Mouse (Mus musculus): ENCODE results near the gene Agfg2.
"Not testable (repeated sequence)": the region's sequence is repeated elsewhere in the genome, so short reads cannot be mapped to it uniquely, and the experiment has no call there.

The Agfg2 gene

DNA sequence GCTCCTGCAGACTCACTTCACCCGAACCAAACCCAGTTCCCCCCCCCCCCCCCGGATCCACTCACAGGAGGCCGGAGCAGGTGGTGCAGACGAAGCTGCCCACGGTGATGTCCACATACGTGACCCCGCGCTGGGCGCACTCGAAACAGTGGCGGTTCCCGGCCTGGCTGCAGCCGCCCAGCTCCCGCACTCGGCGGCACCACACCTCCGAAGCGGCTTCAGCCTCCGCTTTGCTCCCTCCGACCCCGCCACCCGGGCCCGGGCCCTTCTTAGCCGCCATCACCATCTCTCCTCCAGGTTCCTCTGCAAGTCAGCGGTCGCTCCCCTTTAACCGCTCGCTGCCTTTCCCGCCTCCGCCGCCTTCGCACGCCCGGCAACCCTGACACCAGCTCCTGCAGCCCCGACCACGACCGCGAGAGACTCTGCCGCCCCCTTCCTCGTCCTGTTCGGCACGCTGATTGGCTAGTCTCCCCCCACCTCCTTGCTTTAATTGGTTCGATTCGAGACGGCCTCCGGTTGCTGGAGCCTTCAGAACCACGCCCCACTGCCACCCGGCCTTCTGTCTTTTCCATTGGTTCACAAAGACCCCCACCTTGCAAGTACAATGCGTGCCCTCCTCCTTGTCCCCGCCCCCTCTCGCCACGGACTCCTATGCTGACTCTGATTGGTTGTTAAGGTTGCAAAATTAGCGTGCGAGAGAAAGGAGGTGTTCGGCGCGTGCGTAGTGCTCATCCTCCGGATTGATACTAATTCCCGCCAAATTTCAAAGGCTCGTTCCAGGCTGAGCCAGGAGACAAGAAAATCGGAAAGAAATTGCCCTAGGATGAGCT, at the start of gene Agfg2:
TSS of gene Agfg2 (minus strand) at position 433 of the 830 bp plus-strand sequence.
- peak; percentile 99 for DNase-seq (ENCODE audit: low spot score)

DNA sequence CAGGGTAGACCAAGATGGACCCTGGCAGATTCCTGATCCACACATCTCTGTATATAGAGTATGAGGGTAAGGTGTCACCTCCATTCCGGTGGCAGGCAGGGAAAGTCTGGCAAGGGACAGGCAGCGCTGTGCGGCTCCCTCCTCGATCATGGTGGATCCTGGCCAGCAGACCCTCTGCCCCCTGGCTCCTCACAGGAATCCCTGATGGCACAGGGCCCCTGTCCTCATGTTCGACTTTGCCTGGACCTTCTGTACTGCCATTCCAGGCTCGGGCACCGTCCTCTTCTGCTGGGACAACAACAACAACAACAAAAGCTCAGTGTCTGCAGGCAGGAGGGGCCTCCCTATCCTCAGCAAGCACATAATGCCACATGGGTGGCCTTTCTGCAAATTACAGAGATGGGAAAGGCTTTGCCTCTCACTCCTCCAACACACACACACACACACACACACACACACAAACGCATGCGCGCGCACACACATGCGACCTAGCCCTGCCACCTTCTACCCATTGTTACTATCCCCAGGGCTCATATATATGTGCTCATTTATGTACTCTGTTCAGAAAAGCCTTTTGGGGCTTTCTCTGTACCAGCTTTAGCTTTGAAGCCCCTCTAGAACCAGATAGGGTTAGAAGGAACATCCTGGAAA, 49.2 kb upstream of the Agfg2 start:
- no peak for DNase-seq (ENCODE audit: low spot score)

DNA sequence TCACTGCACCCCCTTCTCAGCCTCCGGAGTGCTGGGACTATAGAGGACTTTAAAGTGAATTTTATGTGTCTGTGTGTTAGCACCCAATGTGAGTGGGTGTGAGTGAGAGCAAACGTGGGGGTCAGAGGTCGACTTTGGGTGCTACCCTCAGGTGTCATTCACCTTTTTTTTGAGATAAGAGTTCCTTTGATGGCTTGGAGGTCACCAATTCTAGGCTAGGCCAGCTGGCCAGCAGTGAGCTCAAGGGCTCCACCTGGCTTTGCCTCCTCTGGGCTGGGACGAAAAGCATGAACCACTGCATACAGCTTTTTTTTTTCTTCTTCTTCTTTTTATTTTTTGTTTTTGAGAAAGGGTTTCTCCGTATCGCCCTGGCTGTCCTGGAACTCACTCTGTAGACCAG, 42.2 kb upstream of the Agfg2 start:
- no peak for DNase-seq (ENCODE audit: low spot score)

DNA sequence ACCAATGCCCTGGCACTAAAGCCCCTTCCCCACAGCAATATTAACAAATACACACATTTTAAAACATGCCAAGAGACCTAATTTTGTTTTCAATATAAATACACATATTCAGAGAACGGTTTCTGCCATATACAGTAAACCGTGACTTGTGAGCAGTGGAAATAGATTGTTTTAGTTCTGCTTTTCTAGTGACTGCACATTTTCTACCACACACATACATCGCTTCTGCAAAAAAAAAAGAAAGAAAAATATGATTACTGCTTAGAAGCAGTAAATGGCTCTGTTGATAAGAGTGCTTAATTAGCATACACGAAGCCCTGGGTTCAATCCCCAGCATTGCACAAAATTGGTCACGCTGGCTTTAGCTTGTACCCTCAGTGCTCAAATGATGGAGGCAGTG, 39.3 kb upstream of the Agfg2 start:
- DNase-seq (ENCODE audit: low spot score): no peak

DNA sequence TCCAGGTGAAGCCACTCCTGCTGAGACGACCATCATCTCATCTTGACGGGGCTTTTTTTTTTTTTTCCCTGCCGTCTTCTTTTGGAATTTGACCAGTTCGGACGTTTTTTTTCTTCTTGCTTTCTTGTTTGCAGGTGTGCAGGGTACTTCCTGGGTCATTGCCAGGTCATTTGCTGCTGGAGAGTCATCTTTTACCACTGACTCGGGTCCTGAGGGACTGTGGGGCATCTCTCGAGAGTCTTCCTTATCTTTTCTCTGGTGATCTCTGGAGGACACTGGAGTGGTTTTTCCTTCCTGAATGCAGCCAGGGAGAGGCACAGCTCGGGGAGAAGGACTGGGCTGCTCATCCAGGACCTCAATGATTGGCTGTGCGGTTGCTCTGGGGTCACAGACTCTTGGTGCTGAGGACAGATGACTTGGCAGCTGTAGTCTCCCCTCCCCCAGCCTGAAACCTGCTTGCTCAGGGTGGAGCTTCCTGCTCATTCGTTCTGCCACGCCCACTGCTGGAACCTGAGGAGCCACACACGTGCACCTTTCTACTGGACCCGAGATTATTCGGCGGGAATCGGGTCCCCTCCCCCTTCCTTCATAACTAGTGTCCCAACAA, 36.1 kb upstream of the Agfg2 start:
- not testable (repeated sequence) for DNase-seq (ENCODE audit: low spot score)

DNA sequence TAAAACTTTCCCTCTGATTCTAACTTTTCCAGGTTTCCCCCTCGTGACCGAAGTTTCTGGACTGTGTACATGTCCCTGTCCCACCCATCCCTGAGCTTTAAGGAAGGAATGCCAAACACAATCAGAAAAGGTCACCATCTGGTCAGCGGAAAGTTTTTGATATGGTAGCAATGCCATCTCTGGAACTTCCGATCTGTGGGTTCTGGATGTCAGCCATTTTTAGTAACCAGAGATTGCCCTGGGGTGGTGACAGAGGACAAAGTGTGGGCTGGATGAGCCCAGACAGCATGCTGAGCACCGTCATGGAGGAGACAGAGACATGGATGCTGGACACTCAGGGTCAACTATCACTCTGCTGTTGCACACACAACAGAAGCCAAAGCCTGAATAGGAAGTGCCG, 34.6 kb upstream of the Agfg2 start:
- no peak for DNase-seq (ENCODE audit: low spot score)

DNA sequence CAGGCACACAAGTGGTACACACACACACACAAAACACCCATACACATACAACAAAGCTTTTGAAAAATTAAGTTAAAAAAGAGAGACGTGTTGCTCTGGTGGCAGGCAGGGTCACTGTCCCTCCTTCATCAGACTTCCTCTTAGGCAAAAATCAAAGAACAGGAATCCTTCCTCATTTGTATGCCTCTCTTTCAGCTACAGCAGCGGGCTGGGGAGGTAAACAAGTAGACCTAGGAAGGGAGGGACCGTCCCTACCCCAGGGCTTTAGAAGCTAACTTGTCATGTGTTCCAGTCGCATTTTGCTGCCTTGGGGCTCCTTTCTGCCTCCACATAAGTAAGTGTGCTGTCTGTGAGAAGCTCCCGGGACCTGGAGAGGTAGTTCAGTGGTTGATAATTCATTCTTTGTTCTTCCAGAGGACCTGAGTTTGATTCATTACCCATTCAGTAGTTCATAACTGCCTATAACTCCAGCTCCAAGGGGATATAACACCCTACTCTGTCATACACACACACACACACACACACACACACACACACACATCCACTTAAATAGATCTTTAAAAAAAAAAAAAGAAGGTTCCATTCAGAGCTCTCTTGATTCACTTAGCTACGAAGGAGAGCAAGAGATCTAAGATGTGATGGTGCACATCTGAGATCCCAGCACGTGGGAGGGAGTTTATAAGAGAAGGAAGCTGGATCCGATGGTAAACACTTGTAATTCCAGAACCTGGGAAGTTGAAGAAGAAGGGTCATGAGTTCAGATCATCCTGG, 33.7 kb upstream of the Agfg2 start:
- no peak for DNase-seq (ENCODE audit: low spot score)

DNA sequence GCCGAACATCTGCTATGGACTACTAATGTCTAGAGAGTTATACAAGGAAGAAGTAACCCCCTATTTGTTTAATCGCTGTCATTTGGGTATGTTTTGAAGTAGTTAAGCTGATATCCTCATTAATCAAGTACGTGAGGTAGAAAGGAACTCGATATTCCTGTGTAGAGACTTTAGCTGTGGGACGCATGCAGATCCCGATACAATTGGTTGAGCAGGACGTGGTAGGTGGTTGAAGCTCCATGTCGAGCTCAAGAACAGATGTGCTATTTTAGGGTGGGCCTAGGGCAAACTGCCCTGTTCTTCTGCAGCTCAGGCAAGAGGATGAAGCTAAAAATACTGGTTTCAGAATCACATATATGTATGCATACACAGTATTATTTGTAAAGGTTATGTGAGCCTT, 31.2 kb upstream of the Agfg2 start:
- DNase-seq (ENCODE audit: low spot score): no peak

DNA sequence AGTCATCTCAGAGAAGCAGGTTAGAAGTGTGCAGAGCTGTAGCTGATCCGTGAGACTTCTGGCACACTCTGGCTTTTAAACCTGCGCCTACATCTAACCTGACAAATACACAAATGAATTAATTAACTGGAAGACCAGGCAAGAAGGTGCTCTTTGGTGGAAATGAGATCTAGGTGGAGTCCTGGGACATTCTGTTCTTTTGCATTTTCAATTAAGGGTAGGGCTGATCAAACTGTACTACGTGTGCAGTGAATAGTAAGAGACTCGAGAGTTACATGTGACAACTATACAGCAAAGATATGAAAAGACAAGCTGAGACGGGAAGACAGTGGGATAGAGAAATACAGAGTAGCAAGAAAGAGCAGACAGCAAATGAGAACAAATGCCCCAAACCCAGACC, 28.9 kb upstream of the Agfg2 start:
- no peak for DNase-seq (ENCODE audit: low spot score)

DNA sequence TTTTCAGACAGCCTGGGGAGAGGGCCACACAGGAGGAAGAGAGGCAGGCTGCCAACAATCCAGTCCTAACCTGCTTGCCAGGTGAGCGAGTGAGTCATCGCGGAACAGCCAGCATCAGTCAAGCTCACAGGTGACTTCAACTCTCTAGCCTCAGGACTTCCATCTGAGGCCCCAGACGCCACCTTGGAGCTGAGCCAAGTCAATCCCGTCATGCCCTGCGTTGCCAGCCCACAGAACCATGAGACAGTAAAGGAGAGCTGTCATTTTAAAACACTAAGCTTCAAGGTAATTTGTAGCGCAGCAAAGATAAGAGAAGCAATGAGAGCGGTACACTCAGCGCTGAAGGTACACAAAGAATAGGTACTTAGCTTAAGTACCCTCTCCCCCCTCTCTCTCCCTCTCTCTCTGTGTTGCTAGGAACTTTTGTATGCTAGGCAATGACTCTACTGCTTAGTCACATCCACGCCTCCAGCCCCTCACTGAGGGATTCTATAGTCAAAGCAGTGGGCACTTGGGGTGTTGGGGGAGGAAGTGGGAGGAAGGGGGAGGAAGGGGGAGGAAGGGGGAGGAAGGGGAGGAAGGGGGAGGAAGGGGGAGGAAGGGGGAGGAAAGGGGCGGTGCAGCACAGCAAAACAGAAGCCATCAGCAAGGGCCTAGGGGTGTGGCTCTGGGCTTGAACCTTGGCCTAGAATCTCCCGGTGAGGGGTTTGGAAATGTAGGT, 22.5 kb upstream of the Agfg2 start:
- DNase-seq (ENCODE audit: low spot score): no peak

DNA sequence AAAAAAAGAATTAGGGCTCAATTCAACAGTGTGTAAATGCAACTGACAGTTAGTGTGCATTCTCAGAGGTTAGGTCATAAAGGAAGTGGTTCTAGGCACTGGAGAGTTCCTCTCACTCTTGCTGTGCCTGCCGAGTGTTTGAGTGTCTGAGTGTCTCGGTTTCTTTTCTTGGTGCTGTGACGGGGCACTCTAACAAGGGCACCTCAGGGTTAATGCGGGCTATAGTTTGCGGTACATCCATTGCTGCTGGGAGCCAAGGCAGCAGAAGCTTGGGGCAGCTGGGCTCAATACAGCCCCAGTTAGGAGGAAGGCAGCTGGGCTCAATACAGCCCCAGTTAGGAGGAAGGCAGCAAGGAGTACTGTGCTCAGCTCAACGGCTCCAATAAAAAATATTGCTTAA, 20.7 kb upstream of the Agfg2 start:
- no peak for DNase-seq (ENCODE audit: low spot score)

DNA sequence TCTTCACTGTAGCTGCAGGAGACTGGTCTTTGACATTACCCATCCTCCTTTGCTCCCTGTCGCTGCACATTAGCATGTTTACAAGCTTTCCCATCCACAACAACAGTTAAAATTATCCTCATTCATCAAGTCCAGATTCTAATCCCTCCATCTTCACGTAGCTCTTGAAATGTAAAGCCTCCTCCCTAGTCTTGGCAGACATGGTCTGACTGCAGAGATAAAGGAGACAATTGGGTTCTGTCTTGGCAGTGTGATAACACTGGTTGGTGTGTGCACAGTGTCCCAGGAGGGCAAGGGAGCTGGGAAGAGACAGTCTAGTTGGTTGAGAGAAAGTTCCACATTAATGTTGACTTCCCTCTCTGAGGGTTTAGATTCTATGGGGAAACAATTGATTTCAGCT, 15.3 kb upstream of the Agfg2 start:
- no peak for DNase-seq (ENCODE audit: low spot score)

DNA sequence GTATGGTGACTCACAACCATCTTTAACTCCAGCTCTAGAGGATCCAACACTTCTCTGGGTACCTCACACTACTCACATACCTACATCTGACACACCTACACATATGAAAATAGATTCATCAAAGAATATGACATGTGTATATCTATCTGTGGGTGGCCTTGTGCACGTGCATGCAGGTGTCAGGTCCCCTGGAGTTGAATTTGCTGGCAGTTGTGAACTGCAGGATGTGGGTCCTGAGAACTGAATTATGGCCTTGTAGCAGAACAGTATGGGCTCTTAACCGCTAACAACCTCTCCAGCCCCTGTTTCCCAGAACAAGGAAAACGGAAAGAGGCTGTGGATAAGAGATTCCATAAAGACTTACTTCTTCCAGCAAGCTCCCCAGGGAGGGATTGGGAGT, 14.6 kb upstream of the Agfg2 start:
- no peak for DNase-seq (ENCODE audit: low spot score)

DNA sequence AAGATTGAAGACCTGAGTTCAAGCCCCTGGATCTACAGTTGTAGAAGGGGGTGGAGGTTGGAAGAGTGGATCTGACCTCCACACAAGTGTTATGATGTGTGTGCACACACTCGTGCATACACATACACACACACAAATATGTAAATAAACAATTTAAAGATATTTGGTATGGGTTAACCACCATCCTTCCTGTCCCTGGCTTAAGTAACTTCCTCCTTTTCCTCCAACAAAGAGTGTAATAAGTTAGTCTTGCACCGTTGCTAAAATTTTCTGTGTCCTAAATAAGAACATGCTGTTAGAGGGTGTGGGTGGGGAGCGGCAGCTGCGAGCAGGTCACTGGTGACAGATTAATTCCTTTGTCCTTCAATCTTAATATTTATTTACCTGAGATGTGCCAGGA, 11.4 kb upstream of the Agfg2 start:
- DNase-seq (ENCODE audit: low spot score): no peak

DNA sequence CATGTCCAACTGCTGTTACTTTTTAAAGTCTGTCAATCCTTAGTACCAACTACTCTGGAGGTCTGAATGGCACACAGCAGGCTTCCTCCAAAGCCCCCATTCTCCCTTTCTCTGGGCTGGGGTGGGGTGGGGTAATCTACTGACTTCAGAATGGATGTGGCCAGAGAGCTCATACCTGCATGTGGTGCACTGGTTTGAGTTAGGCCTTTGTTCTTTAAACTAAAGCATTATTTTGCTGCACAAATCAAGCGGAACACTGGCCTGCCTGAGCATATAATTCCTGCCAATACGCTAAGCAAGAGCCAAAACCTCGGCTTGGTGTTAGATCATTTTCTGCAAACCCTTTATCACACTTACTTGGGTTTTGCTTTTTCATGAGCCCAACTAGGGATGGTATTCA, 10.3 kb upstream of the Agfg2 start:
- no peak for DNase-seq (ENCODE audit: low spot score)

DNA sequence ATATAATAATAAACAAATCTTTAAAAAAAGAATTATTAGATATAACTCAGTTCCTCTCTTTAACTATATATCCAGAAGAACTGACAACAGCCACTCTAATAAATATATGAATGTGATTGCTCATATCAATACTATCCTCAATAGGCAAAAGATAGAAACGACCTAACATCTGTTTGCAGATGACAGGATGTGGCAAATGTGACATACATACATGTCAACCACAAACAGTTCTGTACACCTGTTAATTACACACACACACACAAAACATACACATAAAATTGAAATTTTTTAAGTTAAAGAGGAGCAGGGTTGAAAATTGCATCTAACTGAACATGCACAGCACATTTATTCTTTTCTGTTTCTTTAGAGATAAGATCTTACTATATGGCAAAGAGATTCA, 7.4 kb upstream of the Agfg2 start:
- DNase-seq (ENCODE audit: low spot score): no peak

DNA sequence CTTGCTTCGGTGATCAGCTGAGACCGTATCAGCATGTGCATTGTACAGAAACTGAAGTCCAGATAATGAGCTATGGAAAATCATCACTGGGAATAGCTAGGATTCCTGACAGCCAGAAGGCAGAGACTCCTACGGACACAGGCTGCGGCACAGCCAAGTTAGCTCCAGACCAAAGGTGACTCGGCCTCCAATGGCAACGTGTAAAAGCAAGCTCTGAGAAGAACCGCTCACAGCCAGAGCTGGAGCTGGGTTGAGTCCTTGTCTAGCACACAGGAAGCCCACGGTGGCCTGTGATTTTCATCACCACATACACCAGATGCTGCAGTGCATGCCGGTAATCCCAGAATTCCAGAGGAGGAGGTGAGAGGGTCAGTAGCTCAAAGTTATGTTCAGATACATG, 6.0 kb upstream of the Agfg2 start:
- DNase-seq (ENCODE audit: low spot score): no peak

DNA sequence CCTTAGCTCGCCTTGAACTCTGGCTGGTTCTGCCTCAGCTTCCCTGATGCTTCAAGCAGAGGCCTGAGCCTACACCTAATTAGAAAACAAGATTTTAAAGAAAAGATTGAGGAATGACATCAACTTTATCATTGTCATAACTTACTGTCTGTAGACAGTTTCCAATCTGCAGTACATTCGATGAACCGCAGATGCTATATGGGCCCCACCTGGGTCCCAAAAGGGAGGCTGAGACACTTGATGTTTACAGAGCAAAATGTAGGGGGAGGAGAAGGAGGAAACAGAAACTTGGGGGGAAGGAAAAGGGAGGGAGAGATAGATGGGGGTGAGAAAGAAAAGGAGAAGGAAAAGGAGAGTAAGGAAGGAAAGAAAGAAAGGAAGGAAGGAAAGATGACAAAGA, 5.4 kb upstream of the Agfg2 start:
- DNase-seq (ENCODE audit: low spot score): no peak

DNA sequence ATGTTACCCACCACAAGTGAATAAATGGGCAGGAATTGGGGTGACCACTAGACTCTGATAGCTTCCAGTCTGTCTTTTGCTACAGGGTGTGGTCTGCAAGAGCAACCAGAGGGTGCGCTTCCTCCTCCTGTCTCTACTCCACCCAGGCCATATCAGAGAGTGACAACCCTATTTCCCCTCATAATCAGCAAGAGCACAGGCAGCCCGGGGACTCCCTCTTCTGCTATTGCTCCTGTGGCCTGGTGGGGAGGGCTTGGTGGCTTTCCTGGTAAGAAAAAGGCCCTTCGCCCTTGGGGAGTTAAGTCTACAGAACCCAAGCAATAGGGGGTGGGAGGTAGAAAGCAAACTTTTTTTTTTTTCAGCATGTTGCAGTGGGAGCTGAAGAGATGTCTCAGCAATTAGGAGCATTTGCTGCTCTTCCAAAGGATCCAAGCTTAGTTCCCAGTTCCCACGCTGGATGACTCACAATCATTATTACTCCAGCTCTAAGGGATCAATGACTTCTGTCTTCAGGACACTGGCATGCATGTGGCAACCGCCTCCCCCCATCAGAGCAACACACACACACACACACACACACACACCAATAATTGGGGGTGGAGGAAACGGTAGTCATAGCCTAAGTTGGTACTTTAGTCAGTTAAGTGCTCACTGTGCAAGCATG, 1.7 kb upstream of the Agfg2 start:
- DNase-seq (ENCODE audit: low spot score): no peak

DNA sequence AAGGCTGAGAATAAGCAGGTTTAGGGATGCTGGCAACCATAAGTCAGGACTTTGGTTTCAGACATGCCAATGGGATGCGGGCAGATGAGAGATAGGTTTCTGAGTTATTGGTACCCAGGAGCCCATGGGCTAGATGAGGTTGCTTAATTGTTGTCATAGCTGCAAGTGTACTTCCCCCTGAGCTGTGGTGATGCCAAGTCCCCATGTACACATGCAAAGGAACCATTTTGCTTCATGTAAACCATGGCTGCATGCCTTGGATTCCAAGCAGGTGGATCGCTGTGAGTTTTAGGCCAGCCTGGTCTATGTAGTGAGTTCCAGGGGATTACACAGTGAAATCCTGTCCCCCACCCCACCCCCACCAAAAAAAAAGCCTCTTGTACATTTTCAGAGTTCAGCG, 1.1 kb upstream of the Agfg2 start:
- no peak for DNase-seq (ENCODE audit: low spot score)
